Mouse (Mus musculus) heart, adult 8-10 months (tissue): ENCODE results near the gene Iqschfp. TPM values are rescaled to one million over a fixed set of nuclear protein-coding genes. Genes with fewer than 3 reads are reported as not detected.
A peak's percentile ranks its signal among the peaks of the same experiment; 100 is the strongest.

Experiments used
- DNase-seq: peaks from one replicate; pipeline ENCODE4 v3.0.0; 2022; ENCODE audit warnings: low spot score
- total RNA-seq, 4 experiments: library from RNA; stranded (reverse); gene quantifications; 2 replicates each; pipeline ENCODE4 v1.2.4; 2022

Iqschfp gene
- total RNA-seq, 4 experiments from 2014 or later = not detected

GRCm38 (mm10) chr3:67954459-67955065, 62.5 kb downstream of the Iqschfp start:
- DNase-seq = no peak

GRCm38 (mm10) chr3:67959672-67960071, 67.6 kb downstream of the Iqschfp start:
- no peak for DNase-seq

GRCm38 (mm10) chr3:67960133-67960532, 68.1 kb downstream of the Iqschfp start:
- no peak for DNase-seq

GRCm38 (mm10) chr3:67960727-67961126, 68.7 kb downstream of the Iqschfp start:
- no peak for DNase-seq

GRCm38 (mm10) chr3:67961934-67962639, 70.1 kb downstream of the Iqschfp start:
- no peak for DNase-seq

- DNase-seq = no peak
Measured at GRCm38 (mm10) chr3:67974340-67974998, 82.4 kb downstream of the Iqschfp start.

GRCm38 (mm10) chr3:67980006-67980405, 88.0 kb downstream of the Iqschfp start:
- DNase-seq = no peak

GRCm38 (mm10) chr3:67983329-67983728, 91.3 kb downstream of the Iqschfp start:
- DNase-seq = no peak

- no peak for DNase-seq
Measured at GRCm38 (mm10) chr3:68002415-68002814, 110.4 kb downstream of the Iqschfp start.

GRCm38 (mm10) chr3:68012342-68012741, 120.3 kb downstream of the Iqschfp start:
- no peak for DNase-seq

GRCm38 (mm10) chr3:68015786-68016185, 123.8 kb downstream of the Iqschfp start:
- DNase-seq = no peak

GRCm38 (mm10) chr3:68019401-68019800, 127.4 kb downstream of the Iqschfp start:
- no peak for DNase-seq

GRCm38 (mm10) chr3:68036097-68036496, 144.1 kb downstream of the Iqschfp start:
- DNase-seq = no peak

GRCm38 (mm10) chr3:68042951-68043350, 150.9 kb downstream of the Iqschfp start:
- no peak for DNase-seq

GRCm38 (mm10) chr3:68045475-68046416, 153.7 kb downstream of the Iqschfp start:
- DNase-seq = peak; percentile 14

- no peak for DNase-seq
Measured at GRCm38 (mm10) chr3:68053538-68053937, 161.5 kb downstream of the Iqschfp start.

- DNase-seq = no peak
Measured at GRCm38 (mm10) chr3:68055071-68055470, 163.0 kb downstream of the Iqschfp start.

GRCm38 (mm10) chr3:68056373-68057275, 164.6 kb downstream of the Iqschfp start:
- peak; percentile 79 for DNase-seq

- peak; percentile 6 for DNase-seq
Measured at GRCm38 (mm10) chr3:68059162-68059800, 167.2 kb downstream of the Iqschfp start.

GRCm38 (mm10) chr3:68064731-68065130, 172.7 kb downstream of the Iqschfp start, which contains the start of gene Schip1:
TSS of gene Schip1 (plus strand) at chr3:68064802.
- peak; percentile 9 for DNase-seq
